Mouse (Mus musculus): ENCODE data around the gene Agfg1.

Gene Agfg1

GRCm38 (mm10) chr1:82825783-82826182 is 13.5 kb upstream of the Agfg1 start:
- DNase-seq: no peak

- DNase-seq: peak; percentile 29
These were observed 12.4 kb upstream of the Agfg1 start for GRCm38 (mm10) chr1:82826911-82827310.

GRCm38 (mm10) chr1:82830771-82831170 is 8.5 kb upstream of the Agfg1 start:
- DNase-seq: no peak

GRCm38 (mm10) chr1:82831547-82832240 is 7.6 kb upstream of the Agfg1 start:
- DNase-seq: no peak

GRCm38 (mm10) chr1:82832495-82833021 is 6.7 kb upstream of the Agfg1 start:
- DNase-seq: no peak

- DNase-seq: no peak
These were observed 5.8 kb upstream of the Agfg1 start for GRCm38 (mm10) chr1:82833501-82833900.

GRCm38 (mm10) chr1:82834572-82834971 is 4.7 kb upstream of the Agfg1 start:
- DNase-seq: no peak

GRCm38 (mm10) chr1:82836342-82837217 is 2.7 kb upstream of the Agfg1 start:
- DNase-seq: no peak

- no peak for DNase-seq
These were observed 1.7 kb upstream of the Agfg1 start for GRCm38 (mm10) chr1:82837579-82837978.

GRCm38 (mm10) chr1:82838469-82839295 is 601 bp upstream of the Agfg1 start:
- DNase-seq: no peak

- no peak for DNase-seq
These were observed 535 bp downstream of the Agfg1 start for GRCm38 (mm10) chr1:82839614-82840421.

GRCm38 (mm10) chr1:82855729-82856128 is 16.4 kb downstream of the Agfg1 start:
- no peak for DNase-seq

- DNase-seq: no peak
These were observed 19.0 kb downstream of the Agfg1 start for GRCm38 (mm10) chr1:82858236-82858635.

GRCm38 (mm10) chr1:82860391-82860790 is 21.1 kb downstream of the Agfg1 start:
- DNase-seq: no peak

- no peak for DNase-seq
These were observed 30.9 kb downstream of the Agfg1 start for GRCm38 (mm10) chr1:82870202-82870601.

- DNase-seq: no peak
These were observed 39.9 kb downstream of the Agfg1 start for GRCm38 (mm10) chr1:82879172-82879571.

GRCm38 (mm10) chr1:82880196-82880595 is 40.9 kb downstream of the Agfg1 start:
- DNase-seq: no peak

GRCm38 (mm10) chr1:82893269-82893668 is 54.0 kb downstream of the Agfg1 start:
- no peak for DNase-seq

GRCm38 (mm10) chr1:82900567-82900966 is 61.3 kb downstream of the Agfg1 start:
- no peak for DNase-seq

- DNase-seq: no peak
These were observed 61.9 kb downstream of the Agfg1 start for GRCm38 (mm10) chr1:82901201-82901600.

GRCm38 (mm10) chr1:82905886-82906285 is 66.6 kb downstream of the Agfg1 start:
- no peak for DNase-seq

- no peak for DNase-seq
These were observed 73.7 kb downstream of the Agfg1 start, which contains the start of gene A030005L19Rik for GRCm38 (mm10) chr1:82913025-82913424. Gene A030005L19Rik, plus strand, starts transcription at chr1:82913325.
